Mouse (Mus musculus) cerebellum, adult 18-20 months (tissue): ENCODE data around the gene Ppp2r2c.

Experiments
- DNase-seq, 2 experiments: peaks; one replicate each; pipeline ENCODE4 v3.0.0; 2021

Gene Ppp2r2c

DNA sequence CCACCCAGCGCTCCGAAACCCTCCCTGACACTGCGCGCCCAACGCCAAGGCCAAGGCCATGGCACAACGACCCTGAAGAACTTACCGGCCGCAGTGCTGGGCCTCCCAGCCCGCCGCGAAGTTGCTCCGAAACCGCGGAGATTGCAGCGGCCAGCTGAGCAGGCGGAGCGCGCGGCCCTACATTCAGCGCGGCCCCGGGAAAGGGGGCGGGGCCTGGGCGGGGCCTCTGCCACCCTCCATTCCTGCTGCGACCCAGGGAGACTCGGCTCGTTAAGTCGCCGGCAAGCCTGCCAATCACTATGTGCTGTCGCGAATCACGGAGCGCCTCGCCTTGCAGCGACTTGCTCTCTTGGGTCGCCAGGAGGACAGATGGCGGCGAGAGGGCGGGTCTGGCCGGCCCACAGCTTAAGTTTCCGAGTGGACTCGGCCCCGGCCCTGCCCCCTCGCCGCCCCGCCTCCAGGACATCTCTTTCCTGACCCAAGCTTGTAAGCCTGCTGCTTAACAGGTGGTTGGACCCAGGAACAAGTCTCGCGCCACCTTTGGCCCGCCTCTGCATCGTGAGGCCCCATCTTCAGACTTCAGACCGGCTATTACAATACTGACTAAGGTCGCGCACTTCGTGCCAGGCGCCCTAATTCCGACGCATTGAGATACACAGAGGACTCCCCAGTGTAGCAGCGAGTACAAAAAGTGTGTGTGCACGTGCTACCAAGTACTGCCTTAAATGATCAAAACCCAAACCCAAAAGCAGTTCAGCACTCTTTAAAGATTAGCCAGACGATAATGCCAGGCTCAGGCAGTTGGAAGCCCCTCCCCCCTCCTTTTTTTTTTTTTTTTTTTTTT lies 120.7 kb downstream of the Ppp2r2c start, which contains the start of gene Wfs1:
Gene Wfs1 (minus strand): TSS at position 425 of the 844 bp plus-strand sequence.
- peak; percentile 94 to 97 for DNase-seq

DNA sequence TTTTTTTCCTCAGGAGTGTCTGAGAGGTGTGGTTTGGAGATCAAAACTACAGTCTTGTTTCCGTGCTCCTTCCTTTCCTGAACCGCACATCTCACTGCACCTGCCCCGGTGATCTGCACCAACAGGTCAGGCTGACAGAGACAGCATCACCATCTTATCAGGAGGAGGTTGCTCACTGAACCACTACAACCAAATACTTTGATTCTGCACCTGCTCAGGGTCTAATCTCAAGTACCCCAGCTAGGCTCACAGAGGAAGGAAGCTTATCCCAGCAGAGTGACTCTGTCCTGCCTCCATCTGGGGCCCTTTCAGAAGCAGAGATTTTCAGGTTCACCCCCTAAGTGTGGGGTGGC lies 121.3 kb downstream of the Ppp2r2c start:
- no peak for DNase-seq

DNA sequence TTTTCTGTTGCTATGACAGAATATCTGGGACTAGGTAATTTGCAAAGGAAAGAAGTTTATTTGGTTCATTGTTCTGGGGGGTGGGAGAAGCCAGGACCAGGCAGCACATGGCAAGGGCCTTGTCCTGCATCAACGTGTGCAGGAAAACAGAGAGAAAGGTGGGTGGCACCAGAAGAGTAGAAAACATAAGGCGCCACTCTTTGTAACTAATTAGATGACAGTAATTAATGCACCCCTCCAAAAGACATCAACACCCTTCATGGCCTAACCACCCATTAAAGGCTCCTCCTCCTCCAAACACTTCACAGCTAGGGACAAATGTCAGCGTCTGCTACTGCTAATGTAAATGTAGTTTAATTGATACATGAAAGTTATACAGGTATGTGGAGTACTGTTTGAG lies 121.9 kb downstream of the Ppp2r2c start:
- DNase-seq = no peak

DNA sequence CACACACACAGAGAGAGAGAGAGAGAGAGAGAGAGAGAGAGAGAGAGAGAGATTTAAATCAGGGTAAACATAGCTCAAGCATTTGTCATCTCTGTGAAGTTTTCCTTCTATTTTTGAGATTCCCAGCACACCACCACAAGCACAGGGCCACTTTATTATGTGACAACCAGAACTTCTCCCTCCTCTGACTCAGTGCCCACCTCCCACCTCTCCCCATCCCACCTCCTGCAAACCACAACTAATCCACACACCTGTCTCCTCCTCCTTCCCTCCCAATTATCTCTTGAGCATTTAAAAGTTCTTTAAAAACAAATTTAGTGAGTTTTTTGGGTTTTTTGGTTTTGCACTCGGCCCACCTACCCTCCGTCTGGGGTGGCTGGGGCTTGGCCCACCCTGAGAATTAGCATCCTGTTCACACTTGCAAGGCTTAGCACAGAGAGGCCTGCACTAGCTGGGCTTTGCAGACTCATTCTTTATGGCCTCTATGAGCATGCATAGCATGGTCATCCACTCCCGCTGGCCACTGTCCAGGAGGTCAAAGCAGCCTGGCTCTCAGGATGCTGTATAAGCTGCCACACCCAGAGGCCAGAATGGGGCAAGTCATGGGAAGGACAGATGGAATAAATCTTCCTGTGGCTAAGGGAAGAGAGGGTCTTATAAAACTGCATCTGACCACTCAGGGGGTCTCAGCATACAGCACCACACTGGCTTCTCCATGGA lies 122.5 kb downstream of the Ppp2r2c start:
- DNase-seq = no peak

DNA sequence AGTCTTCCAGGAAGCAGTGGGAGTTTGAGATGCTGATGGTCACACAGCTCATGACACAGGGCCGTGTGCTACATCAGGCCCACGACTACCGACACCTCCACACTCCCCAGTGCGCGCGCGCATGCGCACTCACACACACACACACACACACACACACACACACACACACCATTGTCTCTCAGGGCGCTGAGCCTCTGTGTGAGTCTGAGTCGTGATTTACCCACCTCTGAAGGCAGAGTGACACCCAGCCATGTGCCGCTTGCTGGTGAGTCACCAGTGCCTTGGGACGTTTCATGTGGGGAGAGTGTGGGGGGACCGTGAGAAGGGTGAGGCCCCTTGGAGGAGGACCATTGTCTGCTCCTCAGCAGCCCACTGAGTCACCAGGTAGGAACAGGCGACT lies 128.1 kb downstream of the Ppp2r2c start:
- no peak for DNase-seq

DNA sequence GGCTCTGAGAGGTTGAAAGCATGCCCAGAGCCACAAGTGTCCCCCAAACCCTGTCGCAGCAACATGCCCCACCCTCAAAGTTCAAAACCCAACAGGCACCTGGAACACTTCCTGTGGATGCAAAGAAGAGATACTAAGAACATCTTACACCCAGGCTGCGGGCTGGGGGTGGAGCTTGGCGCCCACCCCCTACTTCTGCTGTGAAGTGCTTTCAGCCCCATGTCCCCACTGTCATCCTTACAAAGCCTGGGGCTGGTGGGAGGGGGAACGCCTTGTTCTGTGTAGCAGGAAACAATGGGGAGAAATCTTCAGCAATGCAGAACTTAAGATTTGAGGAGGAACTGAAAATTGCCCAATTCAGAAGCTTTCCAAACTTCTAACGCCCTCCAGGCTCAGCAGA lies 129.7 kb downstream of the Ppp2r2c start:
- DNase-seq = no peak

DNA sequence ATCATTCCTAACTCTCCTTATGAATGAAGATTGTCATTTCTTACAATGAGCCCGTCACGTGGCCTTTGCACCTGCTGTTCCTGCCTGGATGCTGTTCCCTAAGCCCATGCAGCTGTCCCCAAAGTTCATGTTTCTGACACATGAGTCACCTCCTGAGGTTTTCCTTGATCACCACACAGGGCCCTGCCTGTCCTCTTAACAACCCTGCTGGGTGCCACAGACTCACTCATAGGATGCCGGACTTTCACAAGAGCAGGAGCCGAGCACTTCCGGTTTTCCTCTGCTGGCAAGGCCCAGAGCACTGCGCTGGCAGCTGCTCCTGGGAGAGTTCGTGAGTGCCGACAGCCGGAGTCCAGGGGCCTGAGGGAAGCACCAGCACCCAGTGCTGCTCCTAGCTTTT lies 132.7 kb downstream of the Ppp2r2c start:
- DNase-seq = no peak

DNA sequence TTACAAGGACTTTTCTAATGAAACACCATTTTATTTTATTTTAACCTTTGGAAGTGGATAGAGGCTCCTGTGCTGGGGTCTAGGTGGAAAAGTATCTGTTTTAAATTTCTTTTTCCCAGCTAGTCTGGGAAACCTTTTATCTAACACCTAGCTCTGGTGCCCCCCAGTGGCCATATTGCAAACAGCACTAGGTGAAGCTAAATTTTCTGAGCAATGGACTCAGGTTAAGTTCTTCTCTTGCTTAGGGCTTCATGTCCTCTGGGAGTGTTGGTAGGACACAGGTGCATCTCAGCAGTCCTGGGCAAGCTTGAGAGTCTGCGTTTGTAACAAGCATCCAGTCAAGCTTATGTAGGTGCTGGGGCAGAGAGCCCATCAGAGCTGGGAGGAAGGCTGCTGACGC lies 133.7 kb downstream of the Ppp2r2c start:
- peak; percentile 79 to 85 for DNase-seq
